Mouse (Mus musculus) gastrocnemius, postnatal 36 days (tissue): ENCODE measurements around the gene Eif4h. TPM values are rescaled to one million over a fixed set of nuclear protein-coding genes. Genes with fewer than 3 reads are reported as not detected.

Source experiments
- DNase-seq, 2 experiments: peaks; one replicate each; pipeline ENCODE4 v3.0.0; 2022
- intact Hi-C: fragments of 180-260 bp; cut with DNase I; formaldehyde crosslinking; loops from one replicate; pipeline ENCODE4 v1.15.1; 2025
- microRNA-seq, 2 experiments: library from miRNA; unstranded; fragments of <30 nt; microRNA quantifications; one replicate each; pipeline ENCODE4 v1.2.0; 2021
- total RNA-seq, 2 experiments: library from RNA; stranded (reverse); gene quantifications; 2 replicates each; pipeline ENCODE4 v1.2.3; 2021

The Eif4h gene
- total RNA-seq, 2 experiments from 2014 or later, result 90.2 to 93.5 TPM

DNA sequence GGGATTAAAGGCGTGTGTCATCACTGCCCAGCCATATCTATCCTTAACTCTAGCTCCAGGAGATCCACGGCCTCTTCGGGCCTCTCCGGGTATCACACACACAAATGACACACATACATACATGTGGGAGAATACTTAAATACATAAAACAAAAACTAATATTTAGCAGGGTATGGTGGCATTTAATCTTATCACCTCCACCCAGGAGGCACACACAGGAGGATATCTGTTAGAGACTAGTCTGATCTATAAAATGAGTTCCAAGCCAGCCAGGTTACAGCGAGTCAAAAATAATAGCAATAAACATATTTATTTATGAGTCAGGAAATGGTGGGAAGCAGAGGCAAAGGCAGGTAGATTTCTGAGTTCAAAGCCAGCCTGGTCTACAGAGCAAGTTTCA, 63.5 kb downstream of the Eif4h start:
- DNase-seq, result no peak
- intact Hi-C loops, result no loop called here

DNA sequence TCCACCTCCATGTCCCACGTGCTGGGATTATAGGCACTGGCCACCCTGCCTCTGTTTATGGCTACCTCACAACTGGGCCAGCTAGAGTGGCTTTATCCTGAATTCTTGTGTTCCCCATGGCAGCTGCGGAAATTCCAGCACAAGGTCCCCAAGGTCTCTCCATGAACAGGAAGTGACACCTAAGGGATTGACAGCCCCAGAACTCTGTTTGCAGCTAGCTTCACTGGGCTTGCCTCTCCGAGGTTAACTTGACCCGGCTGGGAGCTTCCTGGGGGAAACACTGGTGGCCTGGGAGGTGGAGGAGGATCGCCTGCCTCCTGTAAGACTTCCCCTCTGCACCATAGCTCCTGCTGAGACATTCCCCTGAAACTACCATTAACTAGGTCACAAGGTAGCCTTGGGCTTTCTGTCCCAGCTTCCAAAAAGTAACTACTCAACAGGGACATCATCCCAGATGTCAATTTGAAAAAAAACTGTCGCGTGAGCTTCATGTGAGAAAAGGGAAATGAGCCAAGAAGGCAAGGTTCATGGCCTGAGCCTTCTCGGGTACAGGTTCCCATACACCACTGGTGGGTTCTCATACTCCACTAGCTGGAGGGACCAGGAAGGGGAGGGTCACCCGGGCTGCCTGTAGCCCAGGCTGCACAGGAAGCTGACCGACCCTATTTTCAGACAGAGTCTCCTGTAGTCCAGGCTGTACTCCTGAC, 66.6 kb downstream of the Eif4h start:
- intact Hi-C loops, result no loop called here
- no peak for DNase-seq

DNA sequence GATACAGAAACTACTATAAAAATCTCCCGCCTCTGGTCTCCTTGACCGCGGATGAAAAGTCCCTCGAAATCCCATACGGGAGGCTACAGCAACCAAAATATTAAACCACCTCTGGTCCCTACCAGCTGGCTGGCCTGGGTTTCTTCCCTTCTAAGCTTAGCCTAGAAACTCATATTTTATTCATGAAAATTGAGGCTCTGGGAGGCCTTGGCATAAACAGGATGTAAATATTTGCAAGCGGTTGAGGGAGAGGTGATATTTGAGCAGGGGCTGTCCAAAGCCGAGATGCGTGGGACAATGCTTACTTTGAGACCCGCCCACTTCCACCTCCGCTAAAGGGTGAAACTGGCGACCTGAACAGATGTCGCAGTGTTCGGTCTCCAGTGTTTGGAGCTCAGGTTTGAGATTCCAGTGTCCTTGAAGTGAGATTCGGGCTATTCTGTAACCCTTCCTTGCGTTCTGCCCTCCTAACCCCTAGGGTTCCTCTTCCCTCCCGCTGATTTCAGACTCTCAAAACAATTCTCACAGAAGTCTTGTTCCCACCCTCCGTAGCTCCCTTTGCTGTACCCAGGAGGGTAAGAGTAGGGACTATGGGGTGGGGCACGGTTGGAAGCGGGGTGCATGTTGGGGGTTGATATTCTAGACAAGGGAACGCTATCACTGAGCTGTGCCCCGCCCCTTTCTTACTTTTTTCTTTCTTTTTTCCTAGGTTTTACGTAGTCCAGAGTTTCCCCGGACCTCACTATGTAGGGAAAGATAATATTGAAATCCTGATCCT, 67.4 kb downstream of the Eif4h start:
- peak in 1 of 2 experiments; percentile 27 for DNase-seq
- intact Hi-C loops, result no loop called here

Small RNAs within 50 kb of the gene (microRNA-seq; reads per million reads assigned to microRNA genes)
- gene Mir7228, result 0 reads per million in 2 experiments

Other genes starting within 250 kb of the Eif4h start
- gene Gtf2ird1, start 182.8 kb downstream of the Eif4h start, total RNA-seq, result 1 to 10 TPM; 8.2 to 9.2 TPM
- 1 to 10 TPM; 2.7 to 2.9 TPM for gene Clip2, start 87.1 kb downstream of the Eif4h start, total RNA-seq
- gene Syna, start 79.3 kb downstream of the Eif4h start, total RNA-seq, result not detected
- gene Rfc2, start 58.1 kb downstream of the Eif4h start, total RNA-seq, result 10 to 100 TPM; 17.0 to 18.0 TPM
- 1 to 10 TPM; 1.4 TPM for gene Lat2, start 24.5 kb downstream of the Eif4h start, total RNA-seq
- gene Limk1, start 49.1 kb upstream of the Eif4h start, total RNA-seq, result 1 to 10 TPM; 2.0 to 2.2 TPM
- gene Eln, start 107.8 kb upstream of the Eif4h start, total RNA-seq, result 10 to 100 TPM; 24.0 to 41.8 TPM